Mouse (Mus musculus): Measurements from ENCODE around the gene Zfp781. TPM values are rescaled to one million over a fixed set of nuclear protein-coding genes. Genes with fewer than 3 reads are reported as not detected.
"Not testable (repeated sequence)": the region's sequence is repeated elsewhere in the genome, so short reads cannot be mapped to it uniquely, and the experiment has no call there.

Gene Zfp781
- 3.4 and 3.6 TPM in 2 replicates for polyA plus RNA-seq (2015; fragmentation: Nextera tagmentation; extraction: Ambion mirVana)

GRCm38 (mm10) chr10:81929842-81930743 lies at the start of gene Zfp781:
Gene Zfp781, minus strand, starts transcription at chr10:81930480.
- not testable (repeated sequence) for H3K9me3 ChIP-seq (replicated peaks); H3K4me2 ChIP-seq (replicated peaks); H3K9ac ChIP-seq; H3K4me3 ChIP-seq (replicated peaks); H3K27ac ChIP-seq (replicated peaks); H3K36me3 ChIP-seq; H3K4me1 ChIP-seq; H3K27me3 ChIP-seq
- WGBS: no CpG with 5 or more reads among the region's 43 CpGs
- ATAC-seq (ENCODE audit: insufficient number of reproducible peaks, low FRiP score, low TSS enrichment, low read depth): peak; percentile 94

- not testable (repeated sequence) for H3K9me3 ChIP-seq (replicated peaks); H3K4me3 ChIP-seq (replicated peaks); H3K4me2 ChIP-seq (replicated peaks); H3K9ac ChIP-seq; H3K27ac ChIP-seq (replicated peaks); H3K36me3 ChIP-seq; ATAC-seq (ENCODE audit: insufficient number of reproducible peaks, low FRiP score, low TSS enrichment, low read depth); H3K4me1 ChIP-seq; H3K27me3 ChIP-seq
- no CpG with 5 or more reads among the region's 44 CpGs for WGBS
Observed at GRCm38 (mm10) chr10:81978365-81979003, 48.2 kb upstream of the Zfp781 start.

- not testable (repeated sequence) for H3K9me3 ChIP-seq (replicated peaks); H3K4me2 ChIP-seq (replicated peaks); ATAC-seq (ENCODE audit: insufficient number of reproducible peaks, low FRiP score, low TSS enrichment, low read depth); H3K27ac ChIP-seq (replicated peaks); H3K36me3 ChIP-seq; H3K4me1 ChIP-seq; H3K27me3 ChIP-seq; H3K9ac ChIP-seq; H3K4me3 ChIP-seq (replicated peaks)
- no CpG with 5 or more reads among the region's 3 CpGs for WGBS
Observed at GRCm38 (mm10) chr10:81930744-81931118, 451 bp upstream of the Zfp781 start.

GRCm38 (mm10) chr10:81863409-81864407 lies 66.6 kb downstream of the Zfp781 start, which contains the start of gene Gm32687:
Gene Gm32687, plus strand, starts transcription at chr10:81863934.
- not testable (repeated sequence) for H3K9ac ChIP-seq; H3K4me3 ChIP-seq (replicated peaks); H3K4me2 ChIP-seq (replicated peaks); H3K9me3 ChIP-seq (replicated peaks); H3K4me1 ChIP-seq; H3K27me3 ChIP-seq; H3K27ac ChIP-seq (replicated peaks); H3K36me3 ChIP-seq
- peak; percentile 99 for ATAC-seq (ENCODE audit: insufficient number of reproducible peaks, low FRiP score, low TSS enrichment, low read depth)
- WGBS: 43% methylated on average over 5 of the region's 49 CpGs

Other genes with a start within 250 kb of the Zfp781 start
- 13.1 and 13.7 TPM in 2 replicates for gene Zfp433, start 225.7 kb downstream of the Zfp781 start, polyA plus RNA-seq (2015; fragmentation: Nextera tagmentation; extraction: Ambion mirVana)
- gene Gm3055, start 159.3 kb downstream of the Zfp781 start, polyA plus RNA-seq (2015; fragmentation: Nextera tagmentation; extraction: Ambion mirVana): 7.6 and 9.6 TPM in 2 replicates
- gene Gm4767, start 118.3 kb downstream of the Zfp781 start, polyA plus RNA-seq (2015; fragmentation: Nextera tagmentation; extraction: Ambion mirVana): 2.6 and 3.0 TPM in 2 replicates
- 7.9 and 8.0 TPM in 2 replicates for gene Gm32687, start 66.5 kb downstream of the Zfp781 start, polyA plus RNA-seq (2015; fragmentation: Nextera tagmentation; extraction: Ambion mirVana)
- gene Zfp873, start 117.6 kb upstream of the Zfp781 start, polyA plus RNA-seq (2015; fragmentation: Nextera tagmentation; extraction: Ambion mirVana): 11.4 and 12.1 TPM in 2 replicates
- gene BC024063, start 152.9 kb upstream of the Zfp781 start, polyA plus RNA-seq (2015; fragmentation: Nextera tagmentation; extraction: Ambion mirVana): 4.3 TPM in 2 replicates
- 5.3 and 5.4 TPM in 2 replicates for gene AU041133, start 197.5 kb upstream of the Zfp781 start, polyA plus RNA-seq (2015; fragmentation: Nextera tagmentation; extraction: Ambion mirVana)

All from embryonic facial prominence, embryonic 15.5 days (tissue).